Mouse (Mus musculus) ES-E14 (cell line): ENCODE results near the gene Mid1ip1.

ENCODE experiments used
- HCFC1 ChIP-seq: IDR thresholded peaks from 2 replicates; pipeline ENCODE4 v1.6.1; 2012; ENCODE audit warnings: low read length, inconsistent platforms, borderline replicate concordance; ENCODE audit not compliant: insufficient read depth
- ZC3H11A ChIP-seq: IDR thresholded peaks from 2 replicates; pipeline ENCODE4 v1.6.1; 2012; ENCODE audit warnings: low read depth, mild to moderate bottlenecking, inconsistent platforms, low read length, borderline replicate concordance
- ZNF384 ChIP-seq: IDR thresholded peaks from 2 replicates; pipeline ENCODE4 v1.6.1; 2012; ENCODE audit warnings: low read depth, low read length, inconsistent platforms

DNA sequence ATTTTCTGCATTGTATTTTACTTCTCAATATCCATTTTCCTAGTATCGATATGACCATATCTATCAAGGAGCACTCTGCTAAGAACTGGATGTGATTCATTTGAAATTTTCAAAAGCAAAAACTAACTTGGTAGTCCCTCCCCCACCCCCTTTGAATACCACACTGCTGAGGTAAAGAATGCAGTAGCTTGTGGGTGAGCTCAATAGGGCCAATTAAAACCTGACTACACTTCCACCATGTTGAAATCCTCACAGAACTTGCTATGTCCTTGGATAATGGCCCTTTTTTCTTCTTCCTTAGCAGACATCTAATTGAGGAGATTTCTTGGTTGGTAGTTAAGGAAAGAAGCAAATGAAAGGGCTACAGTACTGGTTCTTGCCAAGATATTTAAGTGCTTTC, 9.8 kb downstream of the Mid1ip1 start:
- TF ChIP-seq HCFC1 (no peak), ZC3H11A (no peak), ZNF384 (no peak)
